Mouse (Mus musculus) limb, embryonic 12.5 days (tissue): ENCODE measurements around the gene Myog. TPM values are rescaled to one million over a fixed set of nuclear protein-coding genes. Genes with fewer than 3 reads are reported as not detected.

Experiments
- ATAC-seq: fragments of 200-750 bp; cut with Nextera tagmentation; 2 replicates; pipeline ENCODE4 v1.8.0; 2017; ENCODE audit warnings: low read depth, moderate TSS enrichment; ENCODE audit not compliant: insufficient number of reproducible peaks, insufficient read depth, low FRiP score, low TSS enrichment
- H3K27ac ChIP-seq: fragments of 300-500 bp; sonication (generic); 2 replicates; pipeline ENCODE4 v1.5.1; 2016; ENCODE audit warnings: mild to moderate bottlenecking, moderate library complexity
- H3K27me3 ChIP-seq: fragments of 300-500 bp; sonication (generic); 2 replicates; pipeline ENCODE4 v1.6.1; 2016; ENCODE audit warnings: mild to moderate bottlenecking, moderate library complexity
- H3K36me3 ChIP-seq: fragments of 300-500 bp; sonication (generic); 2 replicates; pipeline ENCODE4 v1.6.1; 2016; ENCODE audit warnings: mild to moderate bottlenecking, moderate library complexity
- H3K4me1 ChIP-seq: fragments of 300-500 bp; sonication (generic); replicated peaks from 2 replicates; pipeline ENCODE4 v1.6.1; 2016
- H3K4me2 ChIP-seq: fragments of 300-500 bp; sonication (generic); 2 replicates; pipeline ENCODE4 v1.6.1; 2016; ENCODE audit warnings: mild to moderate bottlenecking, moderate library complexity
- H3K4me3 ChIP-seq: fragments of 300-500 bp; sonication (generic); replicated peaks from 2 replicates; pipeline ENCODE4 v1.5.1; 2016; ENCODE audit warnings: mild to moderate bottlenecking
- H3K9ac ChIP-seq: fragments of 300-500 bp; sonication (generic); replicated peaks from 2 replicates; pipeline ENCODE4 v1.6.1; 2016; ENCODE audit warnings: mild to moderate bottlenecking, moderate library complexity
- H3K9me3 ChIP-seq: fragments of 300-500 bp; sonication (generic); 2 replicates; pipeline ENCODE4 v1.6.1; 2016; ENCODE audit warnings: mild to moderate bottlenecking, moderate library complexity
- WGBS: fragments of 180-500 bp; shearing (Covaris S2); methylation state at CpG from one replicate; pipeline ENCODE4 v1.1.7; 2016; 5-methylcytosine and 5-hydroxymethylcytosine counted together
- polyA plus RNA-seq: library from polyadenylated mRNA; unstranded; fragments of >200 nt; fragmentation: Nextera tagmentation; extraction: Ambion mirVana; gene quantifications from 2 replicates; pipeline ENCODE4 v1.2.1, GENCODE M21; 2016

The Myog gene
- polyA plus RNA-seq, 1 experiment from 2014 or later: 108 TPM

GRCm38 (mm10) chr1:134339162-134339561 is 49.4 kb downstream of the Myog start:
- Histone ChIP-seq H3K9me3 (no peaks in the 10 kb centered on the region), H3K36me3 (no peaks in the 10 kb centered on the region), H3K4me3 (no peak overlapping the region), H3K4me1 (peaks cover 18% of the 10 kb centered on the region; the same call in 1 of the 2 replicates), H3K4me2 (no peak overlapping the region), H3K27ac (no peak overlapping the region), H3K9ac (no peak overlapping the region), H3K27me3 (no peaks in the 10 kb centered on the region)
- ATAC-seq: no peak
- WGBS: 87% methylated on average over 7 of the region's 7 CpGs

- no peak for ATAC-seq
- Histone ChIP-seq H3K4me1 (peaks cover 25% of the 10 kb centered on the region), H3K27me3 (no peaks in the 10 kb centered on the region), H3K4me3 (no peak overlapping the region), H3K4me2 (no peak overlapping the region), H3K36me3 (no peaks in the 10 kb centered on the region), H3K9ac (no peak overlapping the region), H3K27ac (no peak overlapping the region), H3K9me3 (no peaks in the 10 kb centered on the region)
- WGBS: 93% methylated on average over 18 of the region's 18 CpGs
Measured at GRCm38 (mm10) chr1:134339757-134340619, 50.2 kb downstream of the Myog start.

GRCm38 (mm10) chr1:134341641-134342277 is 52.0 kb downstream of the Myog start:
- 80% methylated on average over 5 of the region's 5 CpGs for WGBS

More at GRCm38 (mm10) chr1:134341641-134342277, 52.0 kb downstream of the Myog start:
- no peak for ATAC-seq
- Histone ChIP-seq H3K27ac (no peak overlapping the region), H3K4me1 (peaks cover 15% of the 10 kb centered on the region), H3K9me3 (no peaks in the 10 kb centered on the region), H3K27me3 (no peaks in the 10 kb centered on the region), H3K4me2 (0 out of 2 replicates have a peak overlapping the region, but pooled peaks have one; percentile 13), H3K4me3 (no peak overlapping the region), H3K9ac (no peak overlapping the region), H3K36me3 (peaks cover 12% of the 10 kb centered on the region)

Other genes starting within 250 kb of the Myog start
- gene Btg2, start 210.9 kb upstream of the Myog start, polyA plus RNA-seq: 26.7 and 28.1 TPM in 2 replicates
- gene Chit1, start 178.7 kb upstream of the Myog start, polyA plus RNA-seq: not detected in 2 replicates
- 4.3 and 4.4 TPM in 2 replicates for gene Chil1, start 107.8 kb upstream of the Myog start, polyA plus RNA-seq
- gene Mybph, start 96.5 kb upstream of the Myog start, polyA plus RNA-seq: 38.8 and 41.9 TPM in 2 replicates
- gene Adora1, start 54.6 kb upstream of the Myog start, polyA plus RNA-seq: 1.5 and 3.0 TPM in 2 replicates
- 6.5 and 6.7 TPM in 2 replicates for gene Ppfia4, start 42.9 kb downstream of the Myog start, polyA plus RNA-seq
- 96.6 and 99.3 TPM in 2 replicates for gene Tmem183a, start 72.0 kb downstream of the Myog start, polyA plus RNA-seq
- not detected in 2 replicates for gene 4933406M09Rik, start 96.0 kb downstream of the Myog start, polyA plus RNA-seq
- 42.6 and 44.0 TPM in 2 replicates for gene Cyb5r1, start 115.6 kb downstream of the Myog start, polyA plus RNA-seq
- gene Adipor1, start 125.4 kb downstream of the Myog start, polyA plus RNA-seq: 80.7 and 86.4 TPM in 2 replicates
- 35.0 and 37.8 TPM in 2 replicates for gene Klhl12, start 165.5 kb downstream of the Myog start, polyA plus RNA-seq
- 32.6 and 34.1 TPM in 2 replicates for gene Rabif, start 204.7 kb downstream of the Myog start, polyA plus RNA-seq